Mouse (Mus musculus) forebrain, embryonic 14.5 days (tissue): ENCODE measurements at regions not wholly inside any gene's neighbourhood (a gene's known extent, or its start where the extent isn't known, plus 50 kb on each side); places are given as distances from the start of the nearest gene placed in this dataset.
A peak's percentile ranks its signal among the peaks of the same experiment; 100 is the strongest.

ENCODE experiments used
- ATAC-seq: fragments of 200-750 bp; cut with Nextera tagmentation; 2 replicates; pipeline ENCODE4 v1.8.0; 2017; ENCODE audit warnings: mild to moderate bottlenecking, moderate library complexity
- DNase-seq: peaks from one replicate; pipeline ENCODE4 v3.0.0-alpha.2; 2015; ENCODE audit warnings: low spot score
- H3K27ac ChIP-seq: fragments of 300-500 bp; sonication (generic); 2 replicates; pipeline ENCODE4 v1.5.1; 2014; ENCODE audit warnings: low read depth, mild to moderate bottlenecking, control low read depth, low read length, moderate library complexity
- H3K27me3 ChIP-seq: fragments of 300-500 bp; sonication (generic); replicated peaks from 2 replicates; pipeline ENCODE4 v1.6.1; 2014; ENCODE audit warnings: low read length, control low read depth, mixed read lengths; ENCODE audit not compliant: control insufficient read depth, insufficient read depth
- H3K36me3 ChIP-seq: fragments of 300-500 bp; sonication (generic); 2 replicates; pipeline ENCODE4 v1.6.1; 2014; ENCODE audit warnings: low read length, control low read depth; ENCODE audit not compliant: control insufficient read depth, insufficient read depth
- H3K4me1 ChIP-seq: fragments of 300-500 bp; sonication (generic); 2 replicates; pipeline ENCODE4 v1.6.1; 2014; ENCODE audit warnings: antibody characterized with exemption, low read length, control low read depth; ENCODE audit not compliant: control insufficient read depth, insufficient read depth
- H3K4me2 ChIP-seq: fragments of 300-500 bp; sonication (generic); 2 replicates; pipeline ENCODE4 v1.6.1; 2014; ENCODE audit warnings: mild to moderate bottlenecking, control low read depth, low read length
- H3K4me3 ChIP-seq: fragments of 300-500 bp; sonication (generic); 2 replicates; pipeline ENCODE4 v1.5.1; 2014; ENCODE audit warnings: low read depth, low read length, control low read depth
- H3K9ac ChIP-seq: fragments of 300-500 bp; sonication (generic); 2 replicates; pipeline ENCODE4 v1.6.1; 2014; ENCODE audit warnings: mild to moderate bottlenecking, low read length, control low read depth, moderate library complexity
- H3K9me3 ChIP-seq: fragments of 300-500 bp; sonication (generic); replicated peaks from 2 replicates; pipeline ENCODE4 v1.6.1; 2016; ENCODE audit warnings: low read length, control low read depth, mixed read lengths; ENCODE audit not compliant: control insufficient read depth
- WGBS: fragments of 180-500 bp; shearing (Covaris S2); extraction: QIAGEN DNeasy Blood & Tissue Kit; methylation state at CpG from one replicate; pipeline ENCODE4 v1.1.7; 2014; 5-methylcytosine and 5-hydroxymethylcytosine counted together

DNA sequence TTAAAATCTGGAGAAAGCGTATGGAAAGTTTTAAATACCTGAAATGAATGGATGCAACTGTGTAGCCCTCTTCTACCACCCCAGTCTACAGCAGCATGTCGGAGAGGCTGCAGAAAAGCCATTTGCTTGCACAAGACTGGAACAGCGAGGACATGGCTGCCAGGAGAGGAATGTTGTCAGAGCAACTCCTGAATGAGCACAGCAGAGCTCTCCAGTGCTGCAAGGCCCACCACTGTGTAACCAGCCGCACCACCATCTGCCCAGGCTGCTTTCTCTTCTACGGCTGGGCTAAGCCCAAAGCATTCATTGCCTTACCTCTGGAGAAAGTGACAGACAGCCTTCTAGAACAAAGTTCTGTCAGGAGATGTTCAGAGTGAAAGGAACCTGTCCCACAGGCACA is 65.3 kb upstream of the Gm11238 start:
- Histone ChIP-seq H3K4me2 (no peak overlapping the region), H3K27ac (no peak overlapping the region), H3K4me3 (no peak overlapping the region), H3K4me1 (no peaks in the 10 kb centered on the region), H3K9ac (no peak overlapping the region), H3K9me3 (no peaks in the 10 kb centered on the region), H3K36me3 (no peaks in the 10 kb centered on the region), H3K27me3 (no peaks in the 10 kb centered on the region)
- ATAC-seq (no peak), DNase-seq (no peak)
- 91% methylated on average over 5 of the region's 5 CpGs for WGBS

DNA sequence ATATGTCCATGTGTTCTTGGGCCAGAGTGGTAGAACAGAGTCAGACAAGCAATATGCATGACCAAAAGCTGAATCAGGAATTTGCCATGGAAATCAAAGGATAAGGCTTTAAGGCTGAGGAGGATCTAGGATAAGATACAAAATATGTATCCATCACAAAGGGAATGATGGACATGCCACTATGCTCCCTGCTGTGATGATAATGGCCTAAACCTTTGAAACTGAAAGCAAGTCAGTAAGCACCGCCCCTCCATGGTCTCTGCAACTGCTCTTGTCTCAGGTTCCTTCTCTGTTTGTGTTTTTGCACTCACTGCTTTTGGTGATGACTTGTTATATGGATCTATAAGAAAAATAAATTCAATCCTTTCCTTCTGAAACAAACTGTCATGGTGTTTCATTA is 76.1 kb upstream of the Gm11238 start:
- DNase-seq (no peak), ATAC-seq (no peak)
- no peak overlapping the region for H3K4me2 ChIP-seq
- H3K9ac ChIP-seq: no peak overlapping the region
- no peaks in the 10 kb centered on the region for H3K27me3 ChIP-seq
- WGBS: 78% methylated on average over 1 of the region's 1 CpGs
- H3K4me1 ChIP-seq: no peaks in the 10 kb centered on the region
- no peaks in the 10 kb centered on the region for H3K9me3 ChIP-seq
- H3K27ac ChIP-seq: no peak overlapping the region
- no peaks in the 10 kb centered on the region for H3K36me3 ChIP-seq
- no peak overlapping the region for H3K4me3 ChIP-seq

- Histone ChIP-seq H3K36me3 (no peaks in the 10 kb centered on the region), H3K4me3 (no peak overlapping the region), H3K4me1 (no peaks in the 10 kb centered on the region), H3K4me2 (no peak overlapping the region), H3K27ac (no peak overlapping the region), H3K27me3 (no peaks in the 10 kb centered on the region), H3K9ac (no peak overlapping the region), H3K9me3 (no peaks in the 10 kb centered on the region)
- ATAC-seq (no peak), DNase-seq (peak; percentile 3)
- WGBS: 52% methylated on average over 1 of the region's 1 CpGs
These were observed 83.0 kb upstream of the Gm11238 start for GRCm38 (mm10) chr4:73524579-73525208.

DNA sequence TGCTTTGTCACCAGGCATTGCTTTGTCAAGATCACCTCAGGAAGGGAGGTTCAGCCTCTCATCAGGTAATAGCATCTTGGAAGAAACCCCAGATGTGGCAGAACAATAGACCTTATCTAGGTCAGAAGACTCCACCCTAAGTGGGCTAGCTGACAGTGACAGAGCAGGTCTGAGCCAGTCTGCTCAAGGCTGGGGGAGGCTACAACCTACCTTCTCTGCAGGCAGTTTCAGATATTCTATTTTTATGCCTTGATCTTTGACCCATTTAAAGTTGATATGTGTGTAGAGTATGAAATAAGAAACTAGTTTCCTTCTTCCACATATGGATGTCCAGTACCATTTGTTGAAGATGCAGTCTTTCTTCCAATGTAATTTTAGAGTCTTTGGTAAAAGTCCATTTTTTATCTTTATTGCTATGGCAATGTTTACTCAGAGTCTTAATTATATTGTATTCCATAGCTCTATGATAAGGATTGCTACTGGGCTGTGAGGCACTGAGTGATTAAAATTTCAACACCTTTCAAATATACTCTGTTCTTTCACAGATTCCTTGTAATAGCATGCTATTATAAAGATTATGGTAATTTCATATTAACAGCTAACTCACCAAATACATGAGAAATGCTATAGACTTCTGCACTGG is 88.8 kb upstream of the Gm11238 start:
- DNase-seq (no peak), ATAC-seq (no peak)
- Histone ChIP-seq H3K4me1 (0 out of 2 replicates have a peak, but pooled peaks cover 3% of the 10 kb centered on the region), H3K9ac (no peak overlapping the region), H3K9me3 (no peaks in the 10 kb centered on the region), H3K4me2 (no peak overlapping the region), H3K27ac (no peak overlapping the region), H3K4me3 (no peak overlapping the region), H3K27me3 (no peaks in the 10 kb centered on the region), H3K36me3 (no peaks in the 10 kb centered on the region)

GRCm38 (mm10) chr4:73517559-73517958 is 90.1 kb upstream of the Gm11238 start:
- 0 out of 2 replicates have a peak, but pooled peaks cover 3% of the 10 kb centered on the region for H3K4me1 ChIP-seq
- H3K9ac ChIP-seq: no peak overlapping the region
- no peaks in the 10 kb centered on the region for H3K9me3 ChIP-seq
- H3K4me3 ChIP-seq: no peak overlapping the region
- no peak overlapping the region for H3K27ac ChIP-seq
- no peak for DNase-seq
- no peaks in the 10 kb centered on the region for H3K27me3 ChIP-seq
- H3K36me3 ChIP-seq: no peaks in the 10 kb centered on the region
- H3K4me2 ChIP-seq: no peak overlapping the region
- peak; percentile 32; the same call in 1 of the 2 replicates for ATAC-seq

DNA sequence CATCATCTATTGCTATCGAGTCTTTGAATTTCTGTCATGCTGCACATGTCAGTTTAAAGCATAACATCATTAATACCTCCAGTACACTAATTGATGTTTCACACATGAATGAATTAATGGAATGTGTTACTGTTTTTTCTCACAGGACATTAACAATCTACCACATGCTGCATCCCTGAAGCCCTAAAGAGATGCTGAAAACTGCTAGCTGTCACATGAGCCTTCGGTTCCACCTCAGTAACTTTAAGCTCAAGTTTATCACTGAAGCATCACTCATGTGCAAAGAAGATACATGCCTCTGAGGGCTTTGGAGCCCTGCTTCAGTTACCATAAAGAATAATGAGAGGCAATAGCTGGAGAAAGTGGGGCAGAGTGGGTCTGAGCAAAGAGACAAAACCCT is 91.0 kb upstream of the Gm11238 start:
- Histone ChIP-seq H3K4me1 (0 out of 2 replicates have a peak, but pooled peaks cover 3% of the 10 kb centered on the region), H3K4me3 (no peak overlapping the region), H3K36me3 (no peaks in the 10 kb centered on the region), H3K4me2 (no peak overlapping the region), H3K27ac (no peak overlapping the region), H3K9ac (no peak overlapping the region), H3K27me3 (no peaks in the 10 kb centered on the region), H3K9me3 (no peaks in the 10 kb centered on the region)
- ATAC-seq (peak; percentile 15; the same call in 1 of the 2 replicates), DNase-seq (peak; percentile 1)
- 27% methylated on average over 2 of the region's 2 CpGs for WGBS

DNA sequence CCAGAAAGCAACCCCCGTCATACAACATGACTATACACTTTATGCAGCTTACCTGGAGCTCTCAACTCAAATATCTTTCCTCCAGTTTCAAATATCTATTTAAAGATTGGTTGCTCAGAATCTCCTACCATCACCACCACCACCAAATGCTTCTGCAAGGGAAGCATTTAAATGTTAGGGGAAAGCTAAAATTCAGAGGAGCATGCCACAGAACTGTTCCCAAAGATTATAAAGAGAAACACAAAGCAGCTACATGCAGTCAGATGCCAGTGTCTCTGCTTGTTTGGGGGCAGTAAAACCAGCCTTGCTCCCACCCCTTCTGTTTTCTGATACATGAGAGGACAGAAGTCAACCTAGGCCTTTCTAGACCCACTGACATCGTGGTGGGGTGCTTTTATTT is 100.8 kb upstream of the Gm11238 start:
- ATAC-seq: no peak
- Histone ChIP-seq H3K4me3 (no peak overlapping the region), H3K9ac (no peak overlapping the region), H3K9me3 (no peaks in the 10 kb centered on the region), H3K27ac (no peak overlapping the region), H3K4me2 (no peak overlapping the region), H3K36me3 (no peaks in the 10 kb centered on the region), H3K27me3 (no peaks in the 10 kb centered on the region), H3K4me1 (no peaks in the 10 kb centered on the region)
- no peak for DNase-seq
- 85% methylated on average over 2 of the region's 2 CpGs for WGBS

GRCm38 (mm10) chr4:73489199-73489598 is 84.3 kb upstream of the Gm11487 start:
- no peak overlapping the region for H3K27ac ChIP-seq
- H3K4me2 ChIP-seq: no peak overlapping the region
- 75% methylated on average over 2 of the region's 2 CpGs for WGBS
- ATAC-seq (no peak), DNase-seq (peak; percentile 10)
- H3K9me3 ChIP-seq: no peaks in the 10 kb centered on the region
- H3K9ac ChIP-seq: no peak overlapping the region
- no peak overlapping the region for H3K4me3 ChIP-seq
- no peaks in the 10 kb centered on the region for H3K27me3 ChIP-seq
- no peaks in the 10 kb centered on the region for H3K36me3 ChIP-seq
- H3K4me1 ChIP-seq: 0 out of 2 replicates have a peak, but pooled peaks cover 3% of the 10 kb centered on the region

DNA sequence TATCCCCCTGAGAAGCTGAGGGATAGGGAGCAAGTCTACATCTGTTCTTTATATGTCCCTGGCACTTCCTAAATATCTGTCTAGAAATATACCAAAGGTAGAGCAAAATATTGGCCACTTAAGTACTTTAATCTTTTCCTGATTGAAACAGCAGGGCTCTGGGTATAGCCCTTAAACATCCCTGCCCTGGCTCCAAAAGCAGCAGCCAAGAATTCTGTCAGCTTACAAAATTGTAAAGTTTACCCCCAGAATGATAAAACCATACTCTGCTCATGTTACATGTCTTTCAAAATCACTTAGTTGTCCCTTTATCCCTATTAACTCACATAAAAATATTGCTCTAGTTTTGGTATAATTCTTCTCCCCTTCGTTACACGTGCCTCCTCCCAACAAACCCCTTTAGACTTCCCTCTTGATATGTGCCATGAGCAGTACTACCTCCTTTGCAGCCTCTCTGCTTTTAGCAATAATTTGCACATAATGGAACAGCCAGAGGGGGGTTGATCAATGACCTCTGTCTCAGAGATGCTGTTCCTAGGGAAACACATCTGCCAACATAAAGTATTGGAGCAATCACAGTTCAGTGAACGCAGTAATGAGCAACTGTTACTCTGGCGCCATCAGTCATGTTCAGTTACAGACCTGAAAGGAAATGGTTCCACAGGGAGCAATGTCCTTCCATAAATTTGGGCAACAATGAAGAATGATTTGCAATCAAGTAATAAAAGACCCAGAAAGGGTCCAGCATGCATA is 83.6 kb upstream of the Gm11487 start:
- Histone ChIP-seq H3K4me1 (0 out of 2 replicates have a peak, but pooled peaks cover 3% of the 10 kb centered on the region), H3K9ac (no peak overlapping the region), H3K27ac (no peak overlapping the region), H3K27me3 (no peaks in the 10 kb centered on the region), H3K4me2 (no peak overlapping the region), H3K36me3 (no peaks in the 10 kb centered on the region), H3K9me3 (no peaks in the 10 kb centered on the region), H3K4me3 (no peak overlapping the region)
- DNase-seq (peak; percentile 20), ATAC-seq (peak; percentile 40; the same call in 1 of the 2 replicates)
- 42% methylated on average over 4 of the region's 4 CpGs for WGBS
